Mouse (Mus musculus) liver, postnatal 0 days (tissue): ENCODE data around the gene Klf3.

Experiments
- CTCF ChIP-seq: sonication (generic); IDR thresholded peaks from 2 replicates; pipeline ENCODE4 v1.5.1; 2016; ENCODE audit warnings: antibody characterized with exemption, low read depth
- EP300 ChIP-seq: IDR thresholded peaks from 2 replicates; pipeline ENCODE4 v1.6.1; 2016; ENCODE audit warnings: antibody characterized with exemption, low read depth, mild to moderate bottlenecking

GRCm38 (mm10) chr5:64819390-64819789, 16.2 kb downstream of the Klf3 start:
- TF ChIP-seq CTCF (peak; percentile 25), EP300 (no peak)
